Mouse (Mus musculus) frontal cortex, postnatal 25 days (tissue): ENCODE results near the gene Gga2.

ENCODE experiments used
- DNase-seq, 2 experiments: peaks; one replicate each; pipeline ENCODE4 v3.0.0; 2022; ENCODE audit warnings: low spot score in 2 of 2

Gene Gga2

GRCm38 (mm10) chr7:122020667-122021354 lies at the start of gene Gga2:
Gene Gga2, minus strand, starts transcription at chr7:122021222.
- peak; percentile 67 to 76 for DNase-seq

DNA sequence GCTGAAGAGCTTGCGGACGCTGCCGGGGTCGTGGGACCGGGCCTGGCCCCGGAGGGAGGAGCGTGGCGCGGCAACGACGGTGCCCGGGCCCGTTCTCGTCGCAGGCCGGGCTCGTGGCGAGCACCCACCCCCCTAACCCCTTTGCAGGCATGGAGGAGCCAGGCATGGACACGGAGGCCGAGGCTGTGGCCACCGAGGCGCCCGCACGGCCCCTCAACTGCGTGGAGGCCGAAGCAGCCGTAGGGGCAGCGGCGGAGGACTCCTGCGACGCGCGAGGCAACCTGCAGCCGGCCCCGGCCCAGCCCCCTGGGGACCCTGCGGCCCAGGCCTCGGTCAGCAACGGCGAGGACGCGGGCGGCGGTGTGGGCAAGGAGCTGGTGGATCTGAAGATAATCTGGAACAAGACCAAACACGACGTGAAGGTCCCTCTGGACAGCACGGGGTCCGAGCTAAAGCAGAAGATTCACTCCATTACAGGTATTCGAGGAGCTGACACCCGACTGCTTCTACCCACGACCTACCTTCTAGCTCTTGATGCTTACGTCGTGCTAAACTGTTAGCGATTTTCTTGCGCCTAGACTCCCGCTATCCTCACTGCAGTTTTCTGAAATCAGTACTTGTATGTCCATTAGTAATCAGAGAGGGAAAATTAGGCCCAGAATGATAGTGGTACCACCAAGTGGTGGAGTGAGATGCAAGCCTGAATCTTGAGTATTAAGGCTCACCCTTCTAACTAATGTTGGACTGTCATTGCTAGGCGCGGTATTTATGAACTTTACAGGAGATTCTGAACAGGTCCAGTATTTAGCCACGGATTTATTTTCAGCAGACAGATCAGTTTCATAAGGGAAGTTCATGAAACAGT lies 46.7 kb upstream of the Gga2 start:
- DNase-seq = peak; percentile 17 to 24

- peak; percentile 96 to 97 for DNase-seq
Observed at GRCm38 (mm10) chr7:122066945-122067516, 46.0 kb upstream of the Gga2 start, which contains the start of the genes Ubfd1 and Ears2. Gene Ubfd1, plus strand, starts transcription at chr7:122067175. Gene Ears2, minus strand, starts transcription at chr7:122067263.

- no peak for DNase-seq
Observed at GRCm38 (mm10) chr7:122066102-122066944, 45.3 kb upstream of the Gga2 start.

DNA sequence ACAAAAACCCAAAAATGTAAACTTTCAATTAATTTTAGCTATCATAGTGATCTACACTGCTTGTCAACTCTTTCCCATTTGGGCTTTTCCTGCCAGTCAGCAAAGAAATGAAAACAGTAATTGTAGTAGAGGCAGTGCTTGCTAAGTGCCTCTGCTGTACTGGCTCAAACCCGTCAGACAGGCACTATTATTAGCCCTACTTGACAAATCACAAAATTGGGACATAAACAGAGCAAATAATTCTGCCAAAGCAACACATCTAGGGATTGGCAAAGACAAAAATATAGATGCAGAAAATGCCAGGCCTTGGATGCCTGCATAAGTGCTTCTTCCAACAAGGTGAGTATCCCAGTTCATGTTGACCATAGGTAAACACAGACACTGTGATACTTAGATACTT lies 44.6 kb upstream of the Gga2 start:
- DNase-seq = no peak

- no peak for DNase-seq
Observed at GRCm38 (mm10) chr7:122056633-122057032, 35.6 kb upstream of the Gga2 start.

GRCm38 (mm10) chr7:122050834-122051233 lies 29.8 kb upstream of the Gga2 start:
- no peak for DNase-seq

DNA sequence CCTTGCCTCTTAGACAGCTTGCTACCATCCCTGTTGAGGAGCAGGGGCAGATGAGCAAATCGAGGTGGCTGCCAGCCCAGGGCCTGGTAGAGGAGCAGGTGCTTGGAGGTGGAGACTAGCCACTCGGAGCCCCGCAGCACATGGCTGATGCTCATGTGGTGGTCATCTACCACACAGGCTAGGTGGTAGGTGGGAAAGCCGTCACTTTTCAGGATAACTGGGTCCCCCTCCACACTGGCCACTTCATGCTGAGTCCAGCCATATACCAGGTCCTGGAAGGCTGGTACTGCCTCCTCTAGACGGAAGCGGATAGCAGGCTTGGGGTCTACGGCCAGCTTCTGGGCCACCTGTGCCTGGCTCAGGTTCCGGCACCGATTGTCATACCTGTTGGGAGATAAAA lies 27.2 kb upstream of the Gga2 start:
- DNase-seq = no peak

DNA sequence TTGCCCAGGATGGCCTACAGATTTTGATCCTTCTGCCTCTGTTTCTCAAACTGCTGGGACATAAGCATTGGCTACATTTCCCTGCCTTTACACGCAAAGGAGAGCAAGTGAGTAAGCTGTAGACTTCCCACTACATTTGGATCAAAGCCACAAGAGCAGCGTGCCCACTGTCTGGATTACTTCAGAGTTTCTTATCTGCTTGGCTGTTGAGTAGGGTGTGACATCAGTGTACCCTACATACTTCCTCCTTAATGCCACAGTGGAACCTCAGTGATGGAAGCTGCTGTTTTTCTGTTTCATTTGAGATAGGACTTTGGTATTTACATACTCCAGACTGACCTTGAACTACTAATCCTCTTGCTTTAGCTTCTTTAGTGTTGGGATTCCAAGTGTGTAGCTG lies 25.8 kb upstream of the Gga2 start:
- no peak for DNase-seq

DNA sequence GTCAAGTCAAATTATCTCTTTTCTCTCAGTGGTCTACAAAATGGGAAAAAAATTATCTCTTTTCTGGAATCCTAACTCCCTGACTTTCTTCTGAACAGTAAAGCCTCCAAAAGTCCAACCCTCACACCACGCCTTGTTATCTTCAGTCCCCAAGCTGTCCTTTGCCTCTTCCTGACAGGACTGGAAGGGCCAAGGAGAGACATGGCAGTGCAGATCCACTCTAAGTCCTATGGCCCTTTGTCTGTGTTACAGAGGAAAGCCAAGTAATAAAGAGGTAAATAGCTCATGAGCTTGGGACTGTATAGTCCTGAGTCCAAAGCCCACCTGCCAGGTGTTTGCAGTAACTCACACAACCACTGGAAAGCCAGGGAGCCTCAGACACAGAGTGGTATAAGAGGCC lies 24.7 kb upstream of the Gga2 start:
- DNase-seq = no peak

GRCm38 (mm10) chr7:122045181-122045634 lies 24.2 kb upstream of the Gga2 start:
- DNase-seq = peak in 1 of 2 experiments; percentile 9

- DNase-seq = no peak
Observed at GRCm38 (mm10) chr7:122044106-122044505, 23.1 kb upstream of the Gga2 start.

DNA sequence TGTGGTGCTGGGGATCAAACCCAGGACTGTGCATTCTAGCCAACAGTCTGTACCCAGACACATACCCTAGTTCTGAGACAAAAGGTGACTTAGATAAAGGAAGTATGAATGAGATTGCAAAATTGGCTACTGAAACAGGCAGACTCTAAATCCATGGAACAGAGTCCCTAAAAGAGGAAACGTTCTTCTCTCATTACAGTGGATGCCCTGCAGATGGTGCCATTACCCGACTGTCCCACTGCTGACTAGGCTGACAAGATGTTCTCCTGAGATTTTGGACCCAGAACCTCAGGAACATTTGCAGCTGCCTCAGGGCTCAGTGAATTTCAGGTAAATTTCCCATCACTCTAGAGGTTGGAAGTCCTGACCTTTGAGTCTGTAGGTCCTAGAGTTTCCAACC lies 13.3 kb upstream of the Gga2 start:
- no peak for DNase-seq

GRCm38 (mm10) chr7:122033371-122033770 lies 12.3 kb upstream of the Gga2 start:
- DNase-seq = no peak

DNA sequence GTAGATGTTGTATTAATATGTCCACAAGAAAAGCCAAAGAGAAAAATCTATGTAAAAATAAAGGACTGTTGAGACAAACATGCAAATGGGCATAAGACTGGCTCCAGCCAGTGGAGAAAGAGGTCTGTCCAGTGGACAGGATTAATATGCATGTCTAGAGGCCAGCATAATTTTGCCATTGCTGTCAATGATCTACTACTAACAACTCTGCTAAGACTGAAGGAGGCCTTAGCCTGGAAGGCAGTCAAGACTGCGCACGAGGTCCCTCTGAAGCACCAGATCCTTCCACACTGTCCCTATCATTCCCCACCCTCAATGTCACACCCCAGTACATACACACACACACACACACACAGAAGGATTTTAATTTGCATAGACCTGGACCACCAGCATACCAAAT lies 1.1 kb upstream of the Gga2 start:
- no peak for DNase-seq

- no peak for DNase-seq
Observed at GRCm38 (mm10) chr7:122020273-122020666, 752 bp downstream of the Gga2 start.

GRCm38 (mm10) chr7:122018978-122019377 lies 2.0 kb downstream of the Gga2 start:
- peak in 1 of 2 experiments; percentile 33 for DNase-seq

DNA sequence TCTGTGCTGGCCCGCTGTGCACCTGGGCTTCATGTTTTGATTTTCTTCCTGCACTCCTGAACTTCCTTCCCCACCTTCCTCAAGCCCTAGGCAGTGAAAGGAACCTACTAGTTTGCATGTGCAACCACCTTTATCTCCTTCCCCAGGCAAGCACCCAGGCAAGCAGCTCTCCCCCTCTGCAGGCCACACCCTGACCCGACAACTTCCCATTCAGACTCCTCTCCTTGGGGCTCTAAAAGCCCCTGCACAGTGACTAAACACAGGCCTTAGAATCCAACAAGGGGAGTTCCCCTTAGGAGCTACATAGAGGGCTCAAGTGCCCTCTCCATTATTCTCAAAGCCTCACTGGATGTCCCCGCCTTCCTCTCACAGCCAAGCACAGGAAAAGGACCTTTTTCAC lies 2.8 kb downstream of the Gga2 start:
- DNase-seq = no peak

DNA sequence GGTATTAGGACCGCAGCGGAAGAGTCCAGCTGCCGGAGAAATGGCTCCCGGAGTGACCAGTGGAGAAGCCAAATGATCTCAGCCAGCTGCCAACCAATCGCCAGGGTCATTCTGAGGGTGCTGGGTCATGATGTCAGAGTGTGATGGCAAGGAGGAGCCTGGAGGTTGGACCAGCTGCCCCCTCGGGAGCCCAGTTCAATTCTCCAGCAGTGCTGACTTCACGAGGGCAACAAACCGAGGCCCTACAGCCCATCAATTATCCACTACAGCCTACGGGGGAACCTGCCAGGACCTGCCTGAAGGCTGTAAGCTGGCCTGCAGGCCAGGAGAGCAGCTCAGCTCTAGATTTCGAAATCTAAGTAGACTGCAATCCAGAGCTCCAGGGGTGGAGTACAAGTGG lies 5.3 kb downstream of the Gga2 start:
- DNase-seq = no peak

DNA sequence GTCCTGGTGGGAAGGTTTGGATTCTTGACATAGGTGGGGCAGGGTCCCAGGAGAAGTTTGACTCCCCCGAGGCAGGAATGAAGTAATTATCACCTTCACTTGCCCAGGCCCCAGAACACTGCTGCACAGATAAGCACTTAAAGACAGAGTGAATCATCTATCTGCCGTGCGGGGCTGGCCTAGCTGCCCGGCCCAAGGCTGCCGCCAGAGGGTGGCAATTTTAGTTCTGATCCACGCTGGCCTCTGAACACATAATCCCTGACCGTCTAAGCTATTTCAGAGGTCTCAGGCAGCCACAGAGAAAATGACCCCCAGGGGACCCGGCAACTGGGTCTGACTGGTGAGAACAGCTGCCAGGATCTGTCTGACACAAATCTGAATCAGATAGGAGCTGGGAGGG lies 5.9 kb downstream of the Gga2 start:
- DNase-seq = no peak

DNA sequence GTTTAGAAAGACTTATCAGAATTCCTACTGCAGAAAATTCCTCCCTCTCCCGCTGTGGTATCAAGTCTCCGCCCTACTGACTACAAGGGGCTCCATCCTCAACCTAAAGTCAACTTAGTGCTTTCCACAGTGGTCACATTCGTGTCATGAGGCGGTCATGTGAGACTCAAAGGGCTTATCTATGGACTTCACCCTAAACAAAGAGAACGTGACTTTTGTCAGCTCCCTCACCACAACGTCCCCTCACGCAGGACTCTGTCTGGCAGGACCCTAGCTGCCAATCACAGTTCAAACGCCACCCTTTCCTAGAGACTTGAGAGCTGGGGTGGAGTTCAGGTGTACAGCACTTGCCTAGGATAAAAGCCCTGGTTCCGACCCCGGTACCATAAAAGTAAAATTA lies 8.1 kb downstream of the Gga2 start:
- DNase-seq = no peak

GRCm38 (mm10) chr7:122012370-122012769 lies 8.7 kb downstream of the Gga2 start:
- no peak for DNase-seq
